Mouse (Mus musculus) CH12F3 (cell line): ENCODE data around the gene Lrrc29.

Experiments used
- in situ Hi-C: fragments of 300-500 bp; cut with MboI; formaldehyde crosslinking; loops from 2 replicates; pipeline ENCODE4 v1.14.3; 2020; ENCODE audit warnings: low sequenced_read_pairs

The Lrrc29 gene

DNA sequence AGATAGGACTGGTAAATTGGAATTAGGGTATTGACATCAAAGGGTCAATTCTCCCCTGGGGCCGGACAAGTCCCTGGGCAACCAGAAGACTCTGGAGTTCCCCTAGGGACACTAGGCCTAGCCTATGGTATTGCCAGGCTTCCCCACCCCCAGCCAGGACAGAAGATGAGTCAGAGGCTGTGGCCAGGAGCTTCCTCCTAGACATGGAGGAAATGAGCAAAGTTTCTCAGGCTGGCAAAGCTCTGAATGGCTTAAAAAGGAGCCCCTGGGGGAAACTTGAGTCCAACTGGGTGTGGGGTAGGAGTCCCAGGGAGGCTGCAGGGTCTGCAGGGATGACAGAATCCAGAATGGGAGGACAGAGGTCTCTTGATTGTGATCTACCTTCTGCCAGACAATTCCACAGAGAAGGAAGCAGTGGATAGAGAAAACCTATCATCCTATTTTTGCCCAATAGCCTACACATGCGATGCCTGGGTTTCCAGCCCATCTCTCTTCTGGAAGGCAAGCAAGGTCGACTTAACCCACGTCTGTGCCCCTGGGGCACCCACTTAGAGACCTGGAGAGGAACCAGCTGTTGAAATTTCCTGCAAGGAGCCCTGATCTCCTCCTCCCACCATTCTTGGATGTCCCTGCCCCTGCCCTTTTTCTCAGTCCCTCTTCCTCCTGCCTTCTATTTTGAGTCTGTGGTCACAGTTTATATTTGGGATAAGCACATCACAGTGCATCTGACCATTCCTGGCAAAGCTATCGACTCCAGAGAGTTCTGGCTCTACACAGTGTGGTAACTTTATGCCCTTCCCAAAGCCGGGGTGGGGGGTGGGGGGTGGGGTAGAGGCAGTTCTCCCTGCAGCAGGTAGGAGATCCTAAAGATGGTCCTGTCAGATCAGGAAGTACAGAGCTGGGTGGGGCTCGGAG lies 19.2 kb upstream of the Lrrc29 start:
- in situ Hi-C loops = no loop called here

DNA sequence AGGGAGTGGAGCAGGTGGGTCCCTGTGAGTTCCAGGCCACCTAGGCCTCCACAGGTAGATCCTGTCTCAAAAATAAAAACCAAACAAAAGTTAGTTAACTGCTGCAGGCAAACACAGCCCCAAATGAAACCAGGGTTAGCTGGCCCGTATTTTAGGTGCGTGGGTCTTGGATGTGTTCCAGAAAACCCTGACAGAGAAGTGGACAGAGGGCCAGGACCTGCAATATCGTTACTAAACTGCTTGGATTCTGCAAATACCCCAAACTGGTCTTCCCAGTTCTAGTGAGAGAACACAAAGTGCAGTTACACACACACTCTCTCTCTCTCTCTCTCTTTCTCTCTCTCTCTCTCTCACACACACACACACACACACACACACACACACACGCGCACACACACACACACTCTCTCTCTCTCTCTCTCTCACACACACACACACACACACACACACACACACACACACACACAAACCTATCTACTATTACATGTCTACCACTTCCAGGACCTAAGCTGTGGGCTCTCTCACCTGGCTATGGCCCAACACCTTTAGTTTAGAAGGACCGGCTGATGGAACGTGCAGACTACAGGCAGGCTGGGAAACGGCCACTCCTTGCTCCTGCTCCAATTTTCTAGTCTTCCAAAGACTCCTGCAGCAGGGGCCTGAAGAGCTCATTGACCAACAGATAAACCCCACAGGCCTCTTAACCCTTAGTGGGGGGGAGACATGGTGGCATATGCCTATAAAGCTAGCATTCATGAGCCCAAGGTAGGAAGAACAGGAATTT lies 17.9 kb upstream of the Lrrc29 start:
- in situ Hi-C loops = no loop called here

GRCm38 (mm10) chr8:105342768-105343167 lies 16.7 kb upstream of the Lrrc29 start:
- in situ Hi-C loops = no loop called here

DNA sequence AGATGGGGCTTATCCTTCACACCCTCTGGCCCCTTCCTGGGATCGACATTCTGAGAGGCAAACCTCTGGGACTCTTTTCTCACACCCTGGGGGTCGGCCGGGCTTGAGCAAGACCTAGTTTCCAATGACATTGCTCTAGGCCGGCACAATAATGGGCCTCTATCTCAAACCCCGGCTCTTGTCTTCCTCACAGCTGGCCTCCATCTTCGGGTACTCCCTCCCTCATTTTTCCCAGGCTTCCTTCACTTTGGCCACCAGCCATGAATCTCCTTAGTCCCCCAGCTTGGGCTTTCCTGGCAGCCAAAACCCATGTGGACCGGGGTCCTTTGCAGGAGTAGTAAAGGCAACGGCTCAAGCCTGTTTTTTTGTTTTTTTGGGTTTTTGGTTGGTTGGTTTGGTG lies 15.3 kb upstream of the Lrrc29 start:
- in situ Hi-C loops = no loop called here

GRCm38 (mm10) chr8:105339886-105340635 lies 14.0 kb upstream of the Lrrc29 start:
- in situ Hi-C loops = no loop called here

DNA sequence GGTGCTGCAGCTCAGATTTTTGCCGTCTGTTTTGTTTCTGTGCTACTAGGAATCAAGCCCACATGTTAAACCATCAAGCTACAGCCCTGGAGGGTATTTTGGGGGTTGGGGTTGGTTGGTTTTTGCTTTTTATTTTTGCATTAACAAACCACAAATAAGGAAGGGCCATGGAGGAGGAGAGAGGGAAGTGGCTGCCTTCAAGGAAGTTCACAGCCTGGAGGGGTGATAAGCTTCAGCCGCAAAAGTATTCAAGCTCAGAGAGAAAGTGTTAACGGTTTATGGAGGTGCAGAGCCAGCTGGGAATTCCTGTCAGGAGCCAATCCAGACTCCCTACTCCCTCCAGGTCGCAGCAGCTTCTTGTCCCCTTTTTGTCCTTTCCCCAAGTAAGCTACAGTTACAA lies 12.9 kb upstream of the Lrrc29 start:
- in situ Hi-C loops = no loop called here

- in situ Hi-C loops = no loop called here
Measured at GRCm38 (mm10) chr8:105336373-105337130, 10.5 kb upstream of the Lrrc29 start.

GRCm38 (mm10) chr8:105332523-105332922 lies 6.4 kb upstream of the Lrrc29 start:
- in situ Hi-C loops = no loop called here

DNA sequence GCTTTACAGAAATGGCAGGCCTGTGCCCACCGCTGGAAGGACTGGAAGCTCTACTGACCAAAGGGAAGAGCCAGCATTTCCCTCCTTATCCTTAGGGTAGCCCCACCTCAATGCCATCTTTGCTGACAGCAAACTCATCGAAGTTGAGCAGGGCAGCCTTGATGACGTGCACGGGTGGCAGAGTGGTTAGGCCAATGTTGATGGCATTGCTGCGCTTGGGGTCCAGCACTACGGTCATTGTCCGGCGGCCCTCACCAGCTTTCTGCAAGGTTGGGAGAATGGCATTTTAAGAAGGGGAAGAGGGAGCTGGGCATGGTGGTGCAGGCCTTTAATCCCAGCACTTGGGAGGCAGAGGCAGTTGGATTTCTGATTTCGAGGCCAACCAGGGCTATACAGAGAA lies 5.9 kb upstream of the Lrrc29 start:
- in situ Hi-C loops = no loop called here

DNA sequence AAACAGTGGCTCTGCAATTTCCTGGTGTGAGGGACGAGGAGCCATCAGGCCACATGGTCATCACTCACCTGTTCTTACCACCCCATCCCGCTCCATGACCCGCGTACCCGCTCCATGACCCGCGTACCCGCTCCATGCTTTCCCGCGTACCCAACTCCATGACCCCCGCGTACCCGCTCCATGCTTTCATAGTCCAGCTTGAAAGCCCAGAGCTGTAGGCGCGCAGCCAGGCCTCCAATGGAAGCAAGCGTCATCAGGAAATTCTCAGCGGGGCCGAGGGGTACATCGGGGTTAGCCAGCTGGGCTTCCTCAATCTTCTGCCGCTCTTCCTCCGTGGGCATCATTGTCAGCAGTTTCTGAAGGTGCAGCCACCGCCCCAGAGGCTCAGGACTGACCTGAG lies 5.4 kb upstream of the Lrrc29 start:
- in situ Hi-C loops = no loop called here

- in situ Hi-C loops = no loop called here
Measured at GRCm38 (mm10) chr8:105330325-105330724, 4.2 kb upstream of the Lrrc29 start.

DNA sequence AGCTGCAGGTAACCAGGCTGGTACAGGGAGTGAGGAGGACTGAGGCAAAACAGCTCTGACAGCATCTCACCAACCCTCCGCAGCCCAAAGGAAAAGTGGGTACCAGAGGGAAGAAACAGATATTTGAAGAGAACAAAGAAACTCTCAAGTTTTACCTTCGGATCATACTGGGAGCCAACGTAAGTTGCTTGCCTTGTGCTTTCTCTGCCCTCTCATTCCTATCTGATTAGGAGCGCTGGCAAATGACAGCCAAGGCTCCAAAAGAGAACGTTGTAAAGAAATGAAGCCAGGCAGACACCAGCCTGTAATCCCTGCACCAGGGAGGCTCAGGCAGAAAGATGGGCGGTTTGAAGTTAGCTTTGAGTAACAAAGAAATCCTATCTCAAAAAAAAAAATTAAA lies 890 bp upstream of the Lrrc29 start:
- in situ Hi-C loops = no loop called here

- in situ Hi-C loops = no loop called here
Measured at GRCm38 (mm10) chr8:105325641-105326093, 411 bp downstream of the Lrrc29 start.

DNA sequence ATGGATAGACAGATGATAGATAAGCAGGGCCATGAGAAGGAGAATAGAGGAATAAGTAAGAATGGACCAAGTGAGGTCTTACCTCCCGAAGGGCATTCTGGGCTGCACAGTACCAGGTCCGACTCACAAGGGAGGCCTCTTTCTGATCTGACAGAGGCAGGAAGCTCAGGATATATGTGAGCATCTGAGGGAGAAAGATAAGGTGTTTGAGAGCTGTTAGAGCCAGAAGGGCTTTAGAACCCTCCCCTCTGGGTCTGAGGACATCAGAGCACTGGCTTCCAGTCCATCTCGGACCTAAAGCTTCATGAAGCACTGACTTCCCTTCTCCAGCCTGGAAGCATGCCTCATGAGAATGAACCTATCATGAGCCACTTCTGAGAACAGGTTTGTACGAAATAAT lies 2.9 kb downstream of the Lrrc29 start:
- in situ Hi-C loops = no loop called here

- in situ Hi-C loops = no loop called here
Measured at GRCm38 (mm10) chr8:105318662-105319190, 7.4 kb downstream of the Lrrc29 start.

- in situ Hi-C loops = no loop called here
Measured at GRCm38 (mm10) chr8:105317941-105318340, 8.1 kb downstream of the Lrrc29 start.

- in situ Hi-C loops = no loop called here
Measured at GRCm38 (mm10) chr8:105315073-105315769, 10.9 kb downstream of the Lrrc29 start.

DNA sequence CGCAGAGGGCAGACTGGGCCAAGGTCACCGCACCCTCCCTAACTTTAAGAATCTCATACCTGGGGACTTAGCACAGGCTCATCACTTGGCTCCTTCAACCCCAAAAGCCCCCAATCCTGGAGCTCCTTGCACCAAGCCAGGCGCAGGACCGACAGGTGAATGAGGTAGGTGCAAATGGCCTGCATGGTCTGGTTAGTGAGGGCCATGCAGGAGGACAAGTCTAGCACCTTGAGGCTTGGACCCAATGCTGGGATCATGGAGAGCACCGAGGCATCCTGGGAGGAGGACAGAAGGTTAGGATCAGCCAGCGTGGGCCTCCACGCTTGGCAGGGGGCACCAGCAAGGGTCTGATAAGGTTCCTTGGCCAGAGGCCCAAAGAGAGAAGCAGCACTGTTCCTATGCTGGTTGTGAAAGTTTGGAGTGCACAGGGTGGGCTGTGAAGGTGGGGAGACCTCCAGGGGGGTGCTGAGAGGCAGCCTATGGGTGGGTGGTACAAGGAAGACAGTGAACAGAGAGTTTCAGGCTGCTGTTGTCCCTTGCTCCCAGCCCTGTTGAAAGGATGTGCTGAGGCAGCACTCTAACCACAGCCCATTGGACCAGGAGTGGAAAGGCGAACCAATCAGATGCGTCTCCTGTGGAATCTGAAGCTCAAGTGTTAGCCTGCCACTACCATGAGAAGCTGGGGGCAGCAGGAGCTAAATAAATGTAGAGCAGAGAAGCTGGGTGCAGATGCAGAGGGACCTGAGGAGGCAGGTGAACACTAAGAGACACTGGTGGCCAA lies 12.3 kb downstream of the Lrrc29 start:
- in situ Hi-C loops = no loop called here
